Mouse (Mus musculus): ENCODE measurements at regions not wholly inside any gene's neighbourhood (a gene's known extent, or its start where the extent isn't known, plus 50 kb on each side); places are given as distances from the start of the nearest gene placed in this dataset.

DNA sequence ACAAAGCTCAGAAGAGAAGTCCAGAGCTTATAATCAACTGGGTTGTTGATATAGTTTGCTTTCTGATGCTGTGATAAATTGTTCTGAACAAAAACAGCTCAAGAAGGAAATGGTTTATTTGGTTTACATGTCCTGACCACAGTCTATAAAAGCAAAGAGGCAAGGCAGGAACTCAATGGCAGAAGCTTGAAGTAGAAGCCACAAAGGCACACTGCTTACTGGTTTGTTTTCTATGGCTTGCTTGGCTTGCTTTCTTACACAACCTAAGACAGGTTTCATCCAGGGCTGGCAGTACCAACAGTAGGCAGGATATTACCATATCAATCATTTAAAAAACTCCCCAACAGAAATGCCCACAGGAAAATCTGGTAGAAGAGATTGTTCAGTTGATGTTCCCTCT, 502.7 kb upstream of the Mef2c start:
- TF ChIP-seq CTCF (IDR thresholded peaks at IDR 0.05; ENCODE audit: insufficient read depth, low read depth, low read length) (no peak), POLR2A (IDR thresholded peaks at IDR 0.05; ENCODE audit: insufficient read depth, low read depth, low read length) (no peak)

All from olfactory bulb, adult 2 months (tissue).